Mouse (Mus musculus) MEL (cell line): ENCODE measurements at regions not wholly inside any gene's neighbourhood (a gene's known extent, or its start where the extent isn't known, plus 50 kb on each side); places are given as distances from the start of the nearest gene placed in this dataset.

Source experiments
- DNase-seq: peaks from one replicate; pipeline ENCODE4 v3.0.0; 2011; ENCODE audit warnings: low read depth, low spot score
- H3K27ac ChIP-seq: 2 replicates; pipeline ENCODE4 v1.5.1; 2012; ENCODE audit warnings: low read depth, mild to moderate bottlenecking, control low read depth, low read length, moderate library complexity; ENCODE audit not compliant: control insufficient read depth
- H3K27me3 ChIP-seq, 2 experiments: fragments of 150-350 bp in 1 of 2; sonication (generic) in 1 of 2; 2 replicates each; pipeline ENCODE4 v1.6.1; 2012; ENCODE audit warnings: low read length in 2 of 2, mild to moderate bottlenecking in 2 of 2, improper control_type of control experiment in 1 of 2, moderate library complexity in 1 of 2; ENCODE audit not compliant: insufficient read depth in 2 of 2, control insufficient read depth in 1 of 2
- H3K36me3 ChIP-seq, 2 experiments: 2 replicates each; pipeline ENCODE4 v1.6.1; 2012 to 2014; ENCODE audit warnings: low read length in 2 of 2, improper control_type of control experiment in 1 of 2, inconsistent platforms in 1 of 2, mild to moderate bottlenecking in 1 of 2; ENCODE audit not compliant: insufficient read depth in 2 of 2, control insufficient read depth in 1 of 2
- H3K4me1 ChIP-seq, 2 experiments: fragments of 150-350 bp in 1 of 2; sonication (generic) in 1 of 2; 2 replicates each; pipeline ENCODE4 v1.6.1; 2012; ENCODE audit warnings: low read length in 2 of 2, improper control_type of control experiment in 1 of 2, mild to moderate bottlenecking in 1 of 2; ENCODE audit not compliant: insufficient read depth in 2 of 2, control insufficient read depth in 1 of 2
- H3K4me3 ChIP-seq, 2 experiments: fragments of 150-350 bp in 1 of 2; sonication (generic) in 1 of 2; 2 replicates each; pipeline ENCODE4 v1.5.1; 2012; ENCODE audit warnings: low read depth in 2 of 2, low read length in 2 of 2, mild to moderate bottlenecking in 2 of 2, moderate library complexity in 2 of 2, control low read depth in 1 of 2, improper control_type of control experiment in 1 of 2; ENCODE audit not compliant: control insufficient read depth in 1 of 2, insufficient read depth in 1 of 2
- H3K79me2 ChIP-seq: 2 replicates; pipeline ENCODE4 v1.6.1; 2012; ENCODE audit warnings: mild to moderate bottlenecking, low read length, moderate library complexity; ENCODE audit not compliant: control insufficient read depth, poor library complexity, insufficient read depth
- H3K9ac ChIP-seq: 2 replicates; pipeline ENCODE4 v1.6.1; 2012; ENCODE audit warnings: low read depth, mild to moderate bottlenecking, control low read depth, low read length, moderate library complexity; ENCODE audit not compliant: control insufficient read depth, poor library complexity, severe bottlenecking
- H3K9me3 ChIP-seq: fragments of 150-350 bp; sonication (generic); replicated peaks from 2 replicates; pipeline ENCODE4 v1.6.1; 2012; ENCODE audit warnings: mild to moderate bottlenecking, low read length, improper control_type of control experiment, moderate library complexity; ENCODE audit not compliant: insufficient read depth
- BHLHE40 ChIP-seq: IDR thresholded peaks from 2 replicates; pipeline ENCODE4 v1.6.1; 2012; ENCODE audit warnings: low read depth, mild to moderate bottlenecking, inconsistent platforms, low read length, improper control_type of control experiment, borderline replicate concordance
- CHD1 ChIP-seq: IDR thresholded peaks from 2 replicates; pipeline ENCODE4 v1.6.1; 2012; ENCODE audit warnings: low read depth, mild to moderate bottlenecking, inconsistent platforms, low read length, improper control_type of control experiment
- CHD2 ChIP-seq: IDR thresholded peaks from 2 replicates; pipeline ENCODE4 v1.6.1; 2011; ENCODE audit warnings: low read length, improper control_type of control experiment
- ETS1 ChIP-seq: IDR thresholded peaks from 2 replicates; pipeline ENCODE4 v1.6.1; 2012; ENCODE audit warnings: low read depth, mild to moderate bottlenecking, inconsistent platforms, low read length, improper control_type of control experiment, moderate library complexity
- GATA1 ChIP-seq: IDR thresholded peaks from 2 replicates; pipeline ENCODE4 v1.6.1; 2011; ENCODE audit warnings: low read depth, low read length, improper control_type of control experiment
- JUND ChIP-seq: IDR thresholded peaks from 2 replicates; pipeline ENCODE4 v1.6.1; 2011; ENCODE audit warnings: low read depth, mild to moderate bottlenecking, improper control_type of control experiment, low read length
- MAFK ChIP-seq: IDR thresholded peaks from 2 replicates; pipeline ENCODE4 v1.6.1; 2011; ENCODE audit warnings: low read depth, mild to moderate bottlenecking, low read length, improper control_type of control experiment, borderline replicate concordance
- MAX ChIP-seq: IDR thresholded peaks from 2 replicates; pipeline ENCODE4 v1.6.1; 2011; ENCODE audit warnings: low read length, improper control_type of control experiment
- MEF2A ChIP-seq: IDR thresholded peaks from 2 replicates; pipeline ENCODE4 v1.6.1; 2014; ENCODE audit warnings: low read depth, mild to moderate bottlenecking, inconsistent platforms, low read length, improper control_type of control experiment; ENCODE audit not compliant: poor library complexity, insufficient replicate concordance, severe bottlenecking; ENCODE audit errors: extremely low read depth
- MXI1 ChIP-seq: IDR thresholded peaks from 2 replicates; pipeline ENCODE4 v1.6.1; 2011; ENCODE audit warnings: mild to moderate bottlenecking, low read depth, low read length, improper control_type of control experiment
- MYB ChIP-seq: IDR thresholded peaks from 2 replicates; pipeline ENCODE4 v1.6.1; 2011; ENCODE audit warnings: mild to moderate bottlenecking, low read depth, low read length, improper control_type of control experiment
- MYC ChIP-seq: IDR thresholded peaks from 2 replicates; pipeline ENCODE4 v1.6.1; 2011; ENCODE audit warnings: low read depth, mild to moderate bottlenecking, low read length, improper control_type of control experiment, moderate library complexity
- NELFE ChIP-seq: IDR thresholded peaks from 2 replicates; pipeline ENCODE4 v1.6.1; 2011; ENCODE audit warnings: low read depth, low read length, improper control_type of control experiment
- POLR2A ChIP-seq, 2 experiments: IDR thresholded peaks; 2 replicates each; pipeline ENCODE4 v1.6.1; 2011 to 2012; ENCODE audit warnings: low read length in 2 of 2, mild to moderate bottlenecking in 2 of 2, control low read depth in 1 of 2, improper control_type of control experiment in 1 of 2, low read depth in 1 of 2, moderate library complexity in 1 of 2; ENCODE audit not compliant: control insufficient read depth in 1 of 2, insufficient read depth in 1 of 2, poor library complexity in 1 of 2
- SIN3A ChIP-seq: IDR thresholded peaks from 2 replicates; pipeline ENCODE4 v1.6.1; 2012; ENCODE audit warnings: low read length, improper control_type of control experiment, inconsistent platforms
- SMC3 ChIP-seq: IDR thresholded peaks from 2 replicates; pipeline ENCODE4 v1.6.1; 2011; ENCODE audit warnings: low read depth, low read length, improper control_type of control experiment
- UBTF ChIP-seq: IDR thresholded peaks from 2 replicates; pipeline ENCODE4 v1.6.1; 2012; ENCODE audit warnings: low read depth, mild to moderate bottlenecking, inconsistent platforms, low read length, improper control_type of control experiment, moderate library complexity, borderline replicate concordance; ENCODE audit not compliant: insufficient read depth
- USF1 ChIP-seq: IDR thresholded peaks from 2 replicates; pipeline ENCODE4 v1.6.1; 2014; ENCODE audit warnings: low read depth, mild to moderate bottlenecking, inconsistent platforms, low read length, improper control_type of control experiment, moderate library complexity
- ZKSCAN1 ChIP-seq: IDR thresholded peaks from 2 replicates; pipeline ENCODE4 v1.6.1; 2012; ENCODE audit warnings: low read depth, mild to moderate bottlenecking, inconsistent platforms, low read length, improper control_type of control experiment, moderate library complexity
- ZMIZ1 ChIP-seq: IDR thresholded peaks from 2 replicates; pipeline ENCODE4 v1.6.1; 2012; ENCODE audit warnings: low read depth, mild to moderate bottlenecking, inconsistent platforms, low read length, improper control_type of control experiment, moderate library complexity

GRCm38 (mm10) chr1:61289552-61289951 lies 311.8 kb downstream of the Icos start:
- H3K27ac ChIP-seq: no peak overlapping the region
- H3K9me3 ChIP-seq: no peaks in the 10 kb centered on the region
- no peak for TF ChIP-seq MAFK
- no peak for DNase-seq
- no peak overlapping the region for H3K9ac ChIP-seq
- H3K27me3 ChIP-seq: no peaks in the 10 kb centered on the region
- H3K4me1 ChIP-seq: no peaks in the 10 kb centered on the region
- no peaks in the 10 kb centered on the region for H3K36me3 ChIP-seq
- no peak overlapping the region for H3K4me3 ChIP-seq
- no peaks in the 10 kb centered on the region for H3K79me2 ChIP-seq

GRCm38 (mm10) chr1:61293106-61293505 lies 315.4 kb downstream of the Icos start:
- no peak overlapping the region for H3K9ac ChIP-seq
- H3K4me3 ChIP-seq: no peak overlapping the region
- no peak for DNase-seq
- no peaks in the 10 kb centered on the region for H3K36me3 ChIP-seq
- TF ChIP-seq ZKSCAN1 (no peak), MYC (no peak)
- TF ChIP-seq, all 39 proteins: peak for 0
- no peaks in the 10 kb centered on the region for H3K27me3 ChIP-seq
- no peaks in the 10 kb centered on the region for H3K79me2 ChIP-seq
- no peak overlapping the region for H3K27ac ChIP-seq
- no peaks in the 10 kb centered on the region for H3K4me1 ChIP-seq
- no peaks in the 10 kb centered on the region for H3K9me3 ChIP-seq

DNA sequence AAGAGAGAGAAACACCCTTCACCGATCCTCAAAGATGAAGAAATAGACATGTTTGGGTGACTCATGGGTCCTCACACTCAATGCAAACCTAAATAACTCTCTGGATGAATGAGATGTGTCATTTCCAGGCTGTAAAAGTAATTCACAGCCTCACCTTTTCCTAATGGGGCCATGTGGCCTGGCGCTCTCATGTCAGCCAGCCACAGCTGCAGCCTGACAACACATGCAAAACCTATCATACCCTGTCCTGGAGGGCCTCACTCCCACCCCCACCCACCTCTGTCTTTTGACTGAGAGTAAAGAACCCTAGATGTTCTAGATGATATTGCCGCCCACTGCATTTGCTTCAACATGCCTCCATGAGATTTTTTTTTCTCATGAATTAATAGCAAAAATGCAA lies 317.5 kb downstream of the Icos start:
- no peak overlapping the region for H3K4me3 ChIP-seq
- no peaks in the 10 kb centered on the region for H3K4me1 ChIP-seq
- no peaks in the 10 kb centered on the region for H3K9me3 ChIP-seq
- no peak for DNase-seq
- H3K27ac ChIP-seq: no peak overlapping the region
- no peaks in the 10 kb centered on the region for H3K36me3 ChIP-seq
- no peaks in the 10 kb centered on the region for H3K27me3 ChIP-seq
- no peak overlapping the region for H3K9ac ChIP-seq
- TF ChIP-seq MEF2A (no peak), ZMIZ1 (no peak), USF1 (no peak), CHD2 (no peak), MXI1 (no peak), GATA1 (no peak), NELFE (no peak), MAFK (no peak), MAX (no peak), ZKSCAN1 (no peak), MYB (no peak), ETS1 (no peak), BHLHE40 (no peak), CHD1 (no peak), SMC3 (no peak), UBTF (no peak), SIN3A (no peak), JUND (no peak), POLR2A (IDR thresholded peaks at IDR 0.05; ENCODE audit: control insufficient read depth in 1 of 2, insufficient read depth in 1 of 2, low read depth in 1 of 2, low read length in 2 of 2, poor library complexity in 1 of 2) (no peak)
- H3K79me2 ChIP-seq: no peaks in the 10 kb centered on the region
